Mouse (Mus musculus) heart, embryonic 16.5 days (tissue): ENCODE results near the gene Cep19. TPM values are rescaled to one million over a fixed set of nuclear protein-coding genes. Genes with fewer than 3 reads are reported as not detected.
"Not testable (repeated sequence)": the region's sequence is repeated elsewhere in the genome, so short reads cannot be mapped to it uniquely, and the experiment has no call there.

Experiments
- ATAC-seq: fragments of 200-750 bp; cut with Nextera tagmentation; replicated peaks from 2 replicates; pipeline ENCODE4 v1.8.0; 2017; ENCODE audit warnings: moderate number of reproducible peaks; ENCODE audit not compliant: insufficient read depth, low FRiP score; ENCODE audit errors: extremely low read depth
- H3K27ac ChIP-seq: fragments of 300-500 bp; sonication (generic); 2 replicates; pipeline ENCODE4 v1.5.1; 2014; ENCODE audit warnings: mild to moderate bottlenecking, low read length, control low read depth, moderate library complexity
- H3K27me3 ChIP-seq: fragments of 300-500 bp; sonication (generic); 2 replicates; pipeline ENCODE4 v1.6.1; 2014; ENCODE audit warnings: low read length, mixed read lengths; ENCODE audit not compliant: control insufficient read depth, insufficient read depth
- H3K36me3 ChIP-seq: fragments of 300-500 bp; sonication (generic); 2 replicates; pipeline ENCODE4 v1.6.1; 2014; ENCODE audit not compliant: control insufficient read depth, insufficient read depth
- H3K4me1 ChIP-seq: fragments of 300-500 bp; sonication (generic); 2 replicates; pipeline ENCODE4 v1.6.1; 2014; ENCODE audit warnings: low read length, mixed read lengths; ENCODE audit not compliant: control insufficient read depth, insufficient read depth
- H3K4me2 ChIP-seq: fragments of 300-500 bp; sonication (generic); 2 replicates; pipeline ENCODE4 v1.6.1; 2014; ENCODE audit warnings: low read depth, mild to moderate bottlenecking, control low read depth, low read length
- H3K4me3 ChIP-seq: fragments of 300-500 bp; sonication (generic); 2 replicates; pipeline ENCODE4 v1.5.1; 2014; ENCODE audit warnings: mild to moderate bottlenecking, control low read depth, low read length
- H3K9ac ChIP-seq: fragments of 300-500 bp; sonication (generic); 2 replicates; pipeline ENCODE4 v1.6.1; 2014; ENCODE audit warnings: low read length, control low read depth
- H3K9me3 ChIP-seq: fragments of 300-500 bp; sonication (generic); replicated peaks from 2 replicates; pipeline ENCODE4 v1.6.1; 2016; ENCODE audit warnings: low read length; ENCODE audit not compliant: control insufficient read depth
- WGBS: fragments of 180-500 bp; shearing (Covaris S2); extraction: QIAGEN DNeasy Blood & Tissue Kit; methylation state at CpG from one replicate; pipeline ENCODE4 v1.1.7; 2014; 5-methylcytosine and 5-hydroxymethylcytosine counted together
- polyA plus RNA-seq: library from polyadenylated mRNA; unstranded; fragments of >200 nt; fragmentation: Nextera tagmentation; extraction: Ambion mirVana; gene quantifications from 2 replicates; pipeline ENCODE4 v1.2.1, GENCODE M21; 2015

Cep19 gene
- polyA plus RNA-seq: 21.7 and 26.3 TPM in 2 replicates

- Histone ChIP-seq H3K27ac (peak within 1 kb of the TSS; percentile 85), H3K9me3 (no peaks in the 10 kb centered on the region), H3K27me3 (no peaks in the 10 kb centered on the region), H3K36me3 (peaks cover 10% of the 10 kb centered on the region), H3K4me2 (peak within 1 kb of the TSS; percentile 77), H3K4me1 (peaks cover 13% of the 10 kb centered on the region), H3K4me3 (peak within 1 kb of the TSS; percentile 80), H3K9ac (peak within 1 kb of the TSS; percentile 89)
- peak; percentile 97 for ATAC-seq
- WGBS: 0% methylated on average over 34 of the region's 34 CpGs
These were observed at the start of gene Cep19, which contains the start of gene Pigx for GRCm38 (mm10) chr16:32099638-32100150. Cep19 (plus strand) TSS chr16:32099800. Pigx (minus strand) TSS chr16:32099740.

GRCm38 (mm10) chr16:32058817-32059216, 40.8 kb upstream of the Cep19 start:
- H3K4me3 ChIP-seq: no peak overlapping the region
- no peaks in the 10 kb centered on the region for H3K36me3 ChIP-seq
- peaks cover 13% of the 10 kb centered on the region for H3K4me1 ChIP-seq
- ATAC-seq: no peak
- H3K27me3 ChIP-seq: no peaks in the 10 kb centered on the region
- no peak overlapping the region for H3K9ac ChIP-seq
- no peak overlapping the region for H3K27ac ChIP-seq
- H3K4me2 ChIP-seq: no peak overlapping the region
- H3K9me3 ChIP-seq: no peaks in the 10 kb centered on the region
- WGBS: 61% methylated on average over 5 of the region's 5 CpGs

- ATAC-seq: no peak
- H3K36me3 ChIP-seq: no peaks in the 10 kb centered on the region
- H3K27me3 ChIP-seq: no peaks in the 10 kb centered on the region
- no peak overlapping the region for H3K4me2 ChIP-seq
- H3K4me3 ChIP-seq: no peak overlapping the region
- no peaks in the 10 kb centered on the region for H3K9me3 ChIP-seq
- H3K4me1 ChIP-seq: peaks cover 18% of the 10 kb centered on the region
- no peak overlapping the region for H3K27ac ChIP-seq
- H3K9ac ChIP-seq: no peak overlapping the region
- WGBS: 55% methylated on average over 6 of the region's 6 CpGs
These were observed 39.6 kb upstream of the Cep19 start for GRCm38 (mm10) chr16:32059840-32060523.

- H3K4me3 ChIP-seq: no peak overlapping the region
- no peaks in the 10 kb centered on the region for H3K27me3 ChIP-seq
- no peak overlapping the region for H3K27ac ChIP-seq
- no peaks in the 10 kb centered on the region for H3K36me3 ChIP-seq
- H3K9me3 ChIP-seq: no peaks in the 10 kb centered on the region
- WGBS: 52% methylated on average over 2 of the region's 2 CpGs
- peaks cover 32% of the 10 kb centered on the region for H3K4me1 ChIP-seq
- ATAC-seq: no peak
- no peak overlapping the region for H3K4me2 ChIP-seq
- no peak overlapping the region for H3K9ac ChIP-seq
These were observed 37.4 kb upstream of the Cep19 start for GRCm38 (mm10) chr16:32062226-32062625.

GRCm38 (mm10) chr16:32063900-32064299, 35.7 kb upstream of the Cep19 start:
- H3K9ac ChIP-seq: peak overlapping the region; percentile 20; the same call in 1 of the 2 replicates
- H3K4me2 ChIP-seq: no peak overlapping the region

GRCm38 (mm10) chr16:32066899-32067298, 32.7 kb upstream of the Cep19 start:
- ATAC-seq: no peak
- H3K4me3 ChIP-seq: no peak overlapping the region
- H3K4me1 ChIP-seq: peaks cover 38% of the 10 kb centered on the region
- H3K9ac ChIP-seq: no peak overlapping the region
- no peaks in the 10 kb centered on the region for H3K36me3 ChIP-seq
- H3K9me3 ChIP-seq: no peaks in the 10 kb centered on the region
- H3K4me2 ChIP-seq: no peak overlapping the region
- WGBS: 95% methylated on average over 1 of the region's 1 CpGs
- no peak overlapping the region for H3K27ac ChIP-seq
- H3K27me3 ChIP-seq: no peaks in the 10 kb centered on the region

More at GRCm38 (mm10) chr16:32063900-32064299, 35.7 kb upstream of the Cep19 start:
- H3K4me1 ChIP-seq: peaks cover 38% of the 10 kb centered on the region
- no peaks in the 10 kb centered on the region for H3K9me3 ChIP-seq
- WGBS: 50% methylated on average over 7 of the region's 7 CpGs
- H3K27me3 ChIP-seq: no peaks in the 10 kb centered on the region
- H3K4me3 ChIP-seq: no peak overlapping the region
- ATAC-seq: no peak
- no peaks in the 10 kb centered on the region for H3K36me3 ChIP-seq
- H3K27ac ChIP-seq: no peak overlapping the region

GRCm38 (mm10) chr16:32068389-32069300, 31.0 kb upstream of the Cep19 start:
- peaks cover 31% of the 10 kb centered on the region for H3K4me1 ChIP-seq
- no peaks in the 10 kb centered on the region for H3K27me3 ChIP-seq
- no peak overlapping the region for H3K4me3 ChIP-seq
- ATAC-seq: no peak
- no peaks in the 10 kb centered on the region for H3K9me3 ChIP-seq
- no peak overlapping the region for H3K4me2 ChIP-seq
- H3K27ac ChIP-seq: no peak overlapping the region
- no peaks in the 10 kb centered on the region for H3K36me3 ChIP-seq
- no peak overlapping the region for H3K9ac ChIP-seq
- 64% methylated on average over 12 of the region's 12 CpGs for WGBS

- peaks cover 25% of the 10 kb centered on the region for H3K4me1 ChIP-seq
- not testable (repeated sequence) for H3K27me3 ChIP-seq, H3K4me3 ChIP-seq, H3K9ac ChIP-seq, H3K27ac ChIP-seq, ATAC-seq, H3K4me2 ChIP-seq, H3K9me3 ChIP-seq, H3K36me3 ChIP-seq
- 38% methylated on average over 4 of the region's 4 CpGs for WGBS
These were observed 29.5 kb upstream of the Cep19 start for GRCm38 (mm10) chr16:32070070-32070469.

GRCm38 (mm10) chr16:32075762-32076161, 23.8 kb upstream of the Cep19 start:
- H3K36me3 ChIP-seq: no peaks in the 10 kb centered on the region
- 41% methylated on average over 1 of the region's 1 CpGs for WGBS
- H3K9me3 ChIP-seq: no peaks in the 10 kb centered on the region
- no peaks in the 10 kb centered on the region for H3K27me3 ChIP-seq
- no peak overlapping the region for H3K4me2 ChIP-seq
- no peak for ATAC-seq
- no peak overlapping the region for H3K4me3 ChIP-seq
- H3K27ac ChIP-seq: no peak overlapping the region
- H3K4me1 ChIP-seq: peaks cover 23% of the 10 kb centered on the region
- H3K9ac ChIP-seq: no peak overlapping the region
